Mouse (Mus musculus) heart, embryonic 14.5 days (tissue): ENCODE measurements around the gene Tfeb. TPM values are rescaled to one million over a fixed set of nuclear protein-coding genes. Genes with fewer than 3 reads are reported as not detected.

Experiments used
- ATAC-seq: fragments of 200-750 bp; cut with Nextera tagmentation; 2 replicates; pipeline ENCODE4 v1.8.0; 2017; ENCODE audit warnings: low read depth, moderate TSS enrichment; ENCODE audit not compliant: insufficient number of reproducible peaks, insufficient read depth, low FRiP score
- H3K27ac ChIP-seq, 2 experiments: fragments of 200-500 bp in 1 of 2; fragments of 300-500 bp in 1 of 2; sonication (generic) in 1 of 2; replicated peaks in 1 of 2; 2 replicates each; pipeline ENCODE4 v1.5.1; 2012 to 2014; ENCODE audit warnings: low read depth in 2 of 2, low read length in 2 of 2, control low read depth in 1 of 2, mild to moderate bottlenecking in 1 of 2, mixed read lengths in 1 of 2; ENCODE audit not compliant: control insufficient read depth in 1 of 2, insufficient read depth in 1 of 2
- H3K27me3 ChIP-seq: fragments of 300-500 bp; sonication (generic); 2 replicates; pipeline ENCODE4 v1.6.1; 2014; ENCODE audit warnings: mild to moderate bottlenecking, low read length, control low read depth; ENCODE audit not compliant: control insufficient read depth, insufficient read depth
- H3K36me3 ChIP-seq: fragments of 300-500 bp; sonication (generic); 2 replicates; pipeline ENCODE4 v1.6.1; 2014; ENCODE audit warnings: mild to moderate bottlenecking, control low read depth, low read length, mixed read lengths; ENCODE audit not compliant: control insufficient read depth, insufficient read depth
- H3K4me1 ChIP-seq, 2 experiments: fragments of 200-500 bp in 1 of 2; fragments of 300-500 bp in 1 of 2; sonication (generic) in 1 of 2; 2 replicates each; pipeline ENCODE4 v1.6.1; 2012 to 2014; ENCODE audit warnings: low read length in 2 of 2, control low read depth in 1 of 2, mixed read lengths in 1 of 2; ENCODE audit not compliant: control insufficient read depth in 2 of 2, insufficient read depth in 2 of 2
- H3K4me2 ChIP-seq: fragments of 300-500 bp; sonication (generic); 2 replicates; pipeline ENCODE4 v1.6.1; 2014; ENCODE audit warnings: mild to moderate bottlenecking, low read length
- H3K4me3 ChIP-seq, 2 experiments: fragments of 200-500 bp in 1 of 2; fragments of 300-500 bp in 1 of 2; sonication (generic) in 1 of 2; 2 replicates each; pipeline ENCODE4 v1.5.1; 2012 to 2014; ENCODE audit warnings: low read length in 2 of 2, mild to moderate bottlenecking in 2 of 2, control low read depth in 1 of 2, low read depth in 1 of 2, moderate library complexity in 1 of 2; ENCODE audit not compliant: control insufficient read depth in 1 of 2, insufficient read depth in 1 of 2
- H3K9ac ChIP-seq: fragments of 300-500 bp; sonication (generic); 2 replicates; pipeline ENCODE4 v1.6.1; 2014; ENCODE audit warnings: mild to moderate bottlenecking, low read length
- H3K9me3 ChIP-seq: fragments of 300-500 bp; sonication (generic); 2 replicates; pipeline ENCODE4 v1.6.1; 2016; ENCODE audit warnings: low read length, control low read depth; ENCODE audit not compliant: control insufficient read depth
- WGBS: fragments of 180-500 bp; shearing (Covaris S2); extraction: QIAGEN DNeasy Blood & Tissue Kit; methylation state at CpG from one replicate; pipeline ENCODE4 v1.1.7; 2014; 5-methylcytosine and 5-hydroxymethylcytosine counted together
- polyA plus RNA-seq: library from polyadenylated mRNA; unstranded; fragments of >200 nt; fragmentation: Nextera tagmentation; extraction: Ambion mirVana; gene quantifications from 2 replicates; pipeline ENCODE4 v1.2.1, GENCODE M21; 2014

Tfeb gene
- polyA plus RNA-seq, 1 experiment from 2014 or later: 21.2 TPM

DNA sequence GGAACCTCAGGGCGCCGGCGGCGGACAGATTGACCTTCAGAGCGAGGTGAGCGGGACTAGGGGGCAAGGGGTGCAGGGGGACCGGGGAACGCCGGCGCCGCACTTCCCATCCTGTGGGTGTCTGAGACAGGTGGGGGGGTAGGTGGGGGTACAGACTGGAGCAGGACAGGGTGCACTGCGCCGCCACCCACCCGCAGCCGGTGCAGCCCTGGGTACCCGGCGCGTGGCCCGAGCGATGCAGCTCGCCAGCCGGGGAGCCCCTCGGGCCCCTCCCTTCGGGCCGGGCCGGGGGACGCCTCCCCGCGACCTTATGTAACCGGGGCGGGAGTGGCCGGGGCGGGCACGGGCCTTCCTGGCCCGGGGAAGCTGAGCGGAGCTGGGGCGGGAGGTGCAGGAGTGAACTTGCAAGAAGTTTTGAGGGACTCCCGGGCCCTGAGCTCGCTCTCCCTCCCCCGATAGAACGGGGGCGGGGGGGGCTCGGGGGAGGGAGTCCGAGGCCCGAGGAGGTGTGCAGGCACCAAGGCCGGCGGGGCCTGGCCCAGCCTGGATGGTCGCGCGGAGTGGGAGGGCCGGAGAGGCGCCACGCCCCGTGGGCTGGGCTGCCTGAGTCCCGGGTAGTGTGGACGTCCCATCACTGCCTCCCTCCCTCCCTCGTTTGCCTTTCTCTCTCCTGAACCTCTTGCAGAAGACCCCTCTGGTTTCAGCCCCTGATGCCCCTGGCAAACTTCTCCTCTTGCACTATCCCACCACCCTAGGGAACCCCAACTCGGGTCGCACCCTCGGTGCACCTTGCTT lies 638 bp downstream of the Tfeb start:
- peak overlapping the region; percentile 82 for H3K4me2 ChIP-seq
- ATAC-seq: peak; percentile 87
- peak overlapping the region; percentile 88 to 90 for H3K4me3 ChIP-seq
- H3K9me3 ChIP-seq: no peaks in the 10 kb centered on the region
- H3K27me3 ChIP-seq: no peaks in the 10 kb centered on the region
- peak overlapping the region; percentile 89 to 95 for H3K27ac ChIP-seq
- H3K4me1 ChIP-seq: peaks cover 17 to 32% of the 10 kb centered on the region in 2 experiments
- peak overlapping the region; percentile 95 for H3K9ac ChIP-seq
- under 1% methylated on average over 33 of the region's 60 CpGs for WGBS
- H3K36me3 ChIP-seq: 0 out of 2 replicates have a peak, but pooled peaks cover 5% of the 10 kb centered on the region

DNA sequence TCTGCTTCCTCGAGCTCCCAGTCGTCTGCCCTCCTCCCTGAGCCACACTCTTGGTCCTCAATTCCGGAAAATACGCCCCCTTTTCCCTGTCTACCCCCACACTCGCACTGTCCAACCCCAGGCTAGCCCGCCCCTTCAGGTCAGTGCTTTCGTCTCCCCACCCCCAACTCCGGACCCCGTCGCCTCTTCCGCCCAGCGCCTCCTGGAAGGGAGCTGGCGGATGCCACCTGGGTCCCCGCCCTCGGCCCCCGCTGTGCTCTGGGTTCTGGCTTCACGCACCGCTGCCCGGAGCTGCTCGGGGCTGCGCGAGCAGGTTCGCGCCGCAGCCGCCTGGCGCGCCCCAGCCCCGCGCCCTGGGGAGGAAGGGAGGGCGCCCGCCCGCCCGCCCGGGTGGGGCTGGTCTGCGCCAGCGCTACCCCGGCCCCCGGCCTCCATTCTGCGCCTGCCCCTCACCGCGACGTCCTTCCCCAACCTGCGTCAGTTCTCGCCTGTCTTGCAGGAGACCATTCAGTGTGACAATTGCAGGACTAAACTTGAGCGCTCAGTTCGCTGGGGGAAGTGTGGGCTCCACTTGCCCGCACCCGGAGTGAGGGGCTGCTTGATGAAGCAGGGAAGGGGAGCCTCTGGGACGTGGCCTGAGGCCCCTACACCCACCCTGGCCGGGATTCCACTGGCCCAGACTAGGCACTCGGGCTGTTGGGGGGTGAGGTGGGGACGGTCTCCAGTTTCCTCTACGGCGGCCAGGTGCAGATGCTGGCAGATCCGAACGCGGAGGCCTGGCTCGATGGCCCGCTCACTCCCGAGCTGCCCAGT lies 1.4 kb downstream of the Tfeb start:
- peak overlapping the region; percentile 95 for H3K9ac ChIP-seq
- H3K4me1 ChIP-seq: peaks cover 21 to 40% of the 10 kb centered on the region in 2 experiments
- H3K27ac ChIP-seq: peak overlapping the region; percentile 59 to 95
- 0 out of 2 replicates have a peak, but pooled peaks cover 5% of the 10 kb centered on the region for H3K36me3 ChIP-seq
- WGBS: under 1% methylated on average over 59 of the region's 61 CpGs
- no peaks in the 10 kb centered on the region for H3K9me3 ChIP-seq
- H3K4me3 ChIP-seq: peak overlapping the region; percentile 88 to 90
- H3K4me2 ChIP-seq: peak overlapping the region; percentile 82
- ATAC-seq: peak; percentile 45
- H3K27me3 ChIP-seq: no peaks in the 10 kb centered on the region

DNA sequence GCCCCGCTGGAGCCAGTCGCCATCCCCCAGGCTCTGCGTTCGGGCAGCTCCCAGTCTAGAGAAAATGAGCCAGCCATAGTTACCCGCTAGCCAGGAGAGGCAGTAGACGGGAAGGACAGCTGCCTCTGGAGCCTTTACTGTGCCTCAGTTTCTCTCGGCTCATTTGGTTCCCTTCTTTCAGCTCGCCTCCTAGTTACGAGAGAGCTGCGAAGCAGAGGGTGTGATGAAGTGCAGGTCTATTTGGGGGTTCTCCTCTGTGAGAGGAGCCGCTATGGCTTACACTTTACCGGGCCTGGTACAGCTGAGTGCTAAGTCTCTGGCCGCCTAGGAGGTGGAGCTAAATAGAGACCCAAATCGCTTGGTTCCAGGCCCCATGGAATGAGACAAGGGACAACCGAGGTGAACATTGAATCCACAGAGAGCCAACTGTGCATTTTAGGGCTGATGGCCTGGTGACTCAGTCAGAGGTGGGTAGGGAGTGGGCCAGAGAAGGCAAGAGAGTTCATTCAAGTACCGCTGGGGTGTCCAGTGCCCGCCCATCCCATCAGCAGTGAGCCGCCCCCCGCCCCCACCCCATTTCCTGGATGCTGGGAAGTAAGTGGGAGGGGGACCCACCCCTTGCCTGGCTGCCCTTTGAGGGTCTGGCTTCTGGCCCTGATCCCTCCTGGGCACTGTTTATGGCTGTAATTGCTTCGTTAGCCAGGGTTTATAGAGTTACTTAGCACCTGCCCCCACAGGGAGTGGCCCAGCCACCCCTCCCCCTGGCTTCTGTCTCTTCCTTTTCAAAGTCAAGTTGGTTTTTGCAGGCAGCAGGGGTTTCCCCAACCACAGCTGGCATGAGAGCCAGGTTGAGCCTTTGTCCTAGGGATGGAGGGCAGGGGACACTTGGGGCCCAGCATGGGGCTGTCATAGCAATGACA lies 2.3 kb downstream of the Tfeb start:
- H3K9me3 ChIP-seq: no peaks in the 10 kb centered on the region
- 17% methylated on average over 20 of the region's 20 CpGs for WGBS
- H3K4me3 ChIP-seq: peak overlapping the region; percentile 88 to 90
- H3K4me2 ChIP-seq: peak overlapping the region; percentile 82
- H3K36me3 ChIP-seq: 0 out of 2 replicates have a peak, but pooled peaks cover 5% of the 10 kb centered on the region
- peaks cover 25 to 45% of the 10 kb centered on the region in 2 experiments for H3K4me1 ChIP-seq
- ATAC-seq: no peak
- H3K27ac ChIP-seq: peak overlapping the region; percentile 6 to 95; a peak in 2 of 4 replicates
- H3K27me3 ChIP-seq: no peaks in the 10 kb centered on the region
- peak overlapping the region; percentile 95 for H3K9ac ChIP-seq

DNA sequence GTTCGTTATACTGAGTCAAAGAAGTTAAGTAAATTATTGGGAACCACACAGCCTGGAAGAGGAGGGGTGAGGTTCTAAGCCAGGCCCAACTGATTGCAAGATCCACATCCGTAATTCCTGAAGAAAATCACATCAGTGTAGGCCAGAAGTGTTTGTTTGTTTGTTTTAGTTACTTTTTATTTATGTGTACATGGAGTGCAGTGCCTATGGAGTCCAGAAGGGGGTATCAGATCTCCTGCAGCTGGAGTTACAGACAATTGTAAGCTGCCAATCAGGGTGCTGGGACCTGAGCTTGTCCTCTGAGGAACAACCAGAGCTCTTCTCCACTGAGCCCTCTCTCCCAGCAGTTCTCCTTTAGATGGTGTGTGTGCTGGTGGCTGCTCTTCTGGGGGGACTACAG lies 3.4 kb downstream of the Tfeb start:
- Histone ChIP-seq H3K4me2 (no peak overlapping the region), H3K4me1 (peaks cover 25 to 45% of the 10 kb centered on the region in 2 experiments), H3K27ac (no peak overlapping the region), H3K4me3 (no peak overlapping the region), H3K36me3 (0 out of 2 replicates have a peak, but pooled peaks cover 5% of the 10 kb centered on the region), H3K27me3 (no peaks in the 10 kb centered on the region), H3K9me3 (peaks cover 6% of the 10 kb centered on the region; the same call in 1 of the 2 replicates), H3K9ac (no peak overlapping the region)
- 85% methylated on average over 2 of the region's 2 CpGs for WGBS
- ATAC-seq: no peak

DNA sequence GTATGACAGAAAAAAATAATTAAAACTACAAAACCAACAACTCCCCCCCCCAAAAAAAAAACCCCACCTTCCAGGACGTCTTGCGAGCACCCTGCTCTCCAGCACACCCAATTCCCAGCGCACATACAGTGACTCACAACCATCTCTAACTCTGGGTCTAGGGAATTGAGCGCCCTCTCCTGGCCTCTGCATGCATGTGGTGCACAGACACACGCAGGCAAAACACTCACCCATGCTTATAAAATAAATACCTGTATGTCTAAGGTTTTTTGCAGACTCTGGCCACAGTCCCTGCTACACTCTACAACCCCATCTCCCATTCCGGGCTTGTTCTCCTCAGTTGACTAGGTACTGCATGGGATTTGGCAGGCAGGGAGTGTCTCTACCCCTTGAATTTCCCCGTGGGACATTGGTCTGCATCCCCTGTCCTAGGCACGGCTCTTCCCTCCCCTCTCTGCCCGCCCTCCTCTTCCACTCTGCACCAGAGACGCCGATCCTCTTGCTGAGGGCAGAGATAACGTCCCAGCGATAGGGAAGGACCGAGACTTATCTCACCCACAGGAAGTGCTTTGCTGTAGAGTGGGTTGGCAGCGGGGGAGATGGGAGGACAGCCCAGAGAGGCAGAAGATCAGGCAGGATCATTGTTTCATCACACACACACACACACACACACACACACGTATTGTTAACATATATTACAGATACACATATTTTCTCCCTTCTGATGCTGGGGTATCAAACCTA lies 6.3 kb downstream of the Tfeb start:
- ATAC-seq: no peak
- no peak overlapping the region; the same call in 1 of the 2 replicates for H3K9ac ChIP-seq

DNA sequence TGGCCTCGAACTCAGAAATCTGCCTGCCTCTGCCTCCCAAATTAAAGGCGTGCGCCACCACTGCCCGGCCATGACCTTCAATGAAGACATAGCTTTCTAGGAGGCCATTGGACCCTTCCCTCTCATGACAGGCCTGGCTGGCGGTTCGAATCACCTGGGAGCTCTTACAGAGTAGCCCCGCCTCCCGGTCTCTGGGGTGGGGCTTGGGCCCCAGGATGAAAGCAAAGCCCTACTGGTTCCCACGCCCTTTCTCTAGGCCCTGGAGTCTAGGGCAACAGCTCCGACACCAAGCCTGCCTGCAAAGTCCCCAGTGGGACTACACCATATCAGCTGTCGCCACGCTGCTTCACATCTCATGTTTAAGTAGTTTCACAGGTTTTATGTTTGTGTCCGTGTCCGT lies 7.3 kb downstream of the Tfeb start:
- Histone ChIP-seq H3K36me3 (0 out of 2 replicates have a peak, but pooled peaks cover 10% of the 10 kb centered on the region), H3K4me2 (no peak overlapping the region), H3K4me1 (peaks cover 31 to 47% of the 10 kb centered on the region in 2 experiments), H3K27ac (no peak overlapping the region), H3K4me3 (no peak overlapping the region), H3K27me3 (no peaks in the 10 kb centered on the region), H3K9me3 (peaks cover 8% of the 10 kb centered on the region; the same call in 1 of the 2 replicates), H3K9ac (no peak overlapping the region)
- 94% methylated on average over 14 of the region's 14 CpGs for WGBS
- ATAC-seq: no peak

More for the DNA sequence above, 6.3 kb downstream of the Tfeb start:
- Histone ChIP-seq H3K27me3 (no peaks in the 10 kb centered on the region), H3K36me3 (0 out of 2 replicates have a peak, but pooled peaks cover 10% of the 10 kb centered on the region), H3K4me3 (no peak overlapping the region), H3K4me2 (peak overlapping the region; percentile 32; the same call in 1 of the 2 replicates), H3K9me3 (peaks cover 8% of the 10 kb centered on the region; the same call in 1 of the 2 replicates), H3K4me1 (peaks cover 26 to 47% of the 10 kb centered on the region in 2 experiments), H3K27ac (0 out of 4 replicates have a peak overlapping the region, but pooled peaks of 1 of the 2 experiments have one; percentile 34)
- 19% methylated on average over 16 of the region's 16 CpGs for WGBS
